Mouse (Mus musculus) embryonic facial prominence, embryonic 11.5 days (tissue): ENCODE measurements around the gene Tns3. TPM values are rescaled to one million over a fixed set of nuclear protein-coding genes. Genes with fewer than 3 reads are reported as not detected.

Experiments
- ATAC-seq: fragments of 200-750 bp; cut with Nextera tagmentation; replicated peaks from 2 replicates; pipeline ENCODE4 v1.8.0; 2017; ENCODE audit warnings: low read depth; ENCODE audit not compliant: insufficient number of reproducible peaks, low FRiP score, low TSS enrichment
- DNase-seq: peaks from one replicate; pipeline ENCODE4 v3.0.0-alpha.2; 2015; ENCODE audit warnings: low spot score
- H3K27ac ChIP-seq: fragments of 300-500 bp; sonication (generic); replicated peaks from 2 replicates; pipeline ENCODE4 v1.5.1; 2014; ENCODE audit warnings: mild to moderate bottlenecking, low read depth, low read length, control low read depth
- H3K27me3 ChIP-seq: fragments of 300-500 bp; sonication (generic); 2 replicates; pipeline ENCODE4 v1.6.1; 2014; ENCODE audit warnings: mild to moderate bottlenecking, low read length, moderate library complexity, mixed read lengths; ENCODE audit not compliant: control insufficient read depth, insufficient read depth
- H3K36me3 ChIP-seq: fragments of 300-500 bp; sonication (generic); replicated peaks from 2 replicates; pipeline ENCODE4 v1.6.1; 2014; ENCODE audit warnings: low read depth, mild to moderate bottlenecking, low read length, moderate library complexity, mixed read lengths; ENCODE audit not compliant: control insufficient read depth, insufficient read depth
- H3K4me1 ChIP-seq: fragments of 300-500 bp; sonication (generic); 2 replicates; pipeline ENCODE4 v1.6.1; 2014; ENCODE audit warnings: low read length, mixed read lengths; ENCODE audit not compliant: control insufficient read depth, insufficient read depth
- H3K4me2 ChIP-seq: fragments of 300-500 bp; sonication (generic); 2 replicates; pipeline ENCODE4 v1.6.1; 2014; ENCODE audit warnings: low read depth, mild to moderate bottlenecking, control low read depth, low read length, moderate library complexity
- H3K4me3 ChIP-seq: fragments of 300-500 bp; sonication (generic); 2 replicates; pipeline ENCODE4 v1.5.1; 2014; ENCODE audit warnings: low read depth, low read length, control low read depth
- H3K9ac ChIP-seq: fragments of 300-500 bp; sonication (generic); replicated peaks from 2 replicates; pipeline ENCODE4 v1.6.1; 2014; ENCODE audit warnings: mild to moderate bottlenecking, control low read depth, low read length
- H3K9me3 ChIP-seq: fragments of 300-500 bp; sonication (generic); replicated peaks from 2 replicates; pipeline ENCODE4 v1.6.1; 2016; ENCODE audit warnings: mild to moderate bottlenecking, low read length, inconsistent platforms, mixed read lengths; ENCODE audit not compliant: control insufficient read depth
- WGBS: fragments of 180-500 bp; shearing (Covaris S2); extraction: QIAGEN DNeasy Blood & Tissue Kit; methylation state at CpG from one replicate; pipeline ENCODE4 v1.1.7; 2014; 5-methylcytosine and 5-hydroxymethylcytosine counted together
- polyA plus RNA-seq: library from polyadenylated mRNA; unstranded; fragments of >200 nt; fragmentation: Nextera tagmentation; extraction: Ambion mirVana; gene quantifications from 2 replicates; pipeline ENCODE4 v1.2.1, GENCODE M21; 2014

Gene Tns3
- polyA plus RNA-seq, 1 experiment from 2014 or later: 14.9 TPM

GRCm38 (mm10) chr11:8481962-8482361 is 182.4 kb downstream of the Tns3 start:
- WGBS: 69% methylated on average over 5 of the region's 5 CpGs
- Histone ChIP-seq H3K9me3 (no peaks in the 10 kb centered on the region), H3K4me3 (no peak overlapping the region), H3K4me2 (no peak overlapping the region), H3K4me1 (no peaks in the 10 kb centered on the region), H3K27me3 (no peaks in the 10 kb centered on the region), H3K36me3 (no peaks in the 10 kb centered on the region; the same call in none of the 2 replicates), H3K27ac (no peak overlapping the region), H3K9ac (no peak overlapping the region)
- ATAC-seq (no peak), DNase-seq (no peak)

GRCm38 (mm10) chr11:8481529-8481928 is 182.8 kb downstream of the Tns3 start:
- WGBS: 92% methylated on average over 6 of the region's 6 CpGs
- Histone ChIP-seq H3K27me3 (no peaks in the 10 kb centered on the region), H3K4me2 (no peak overlapping the region), H3K9me3 (no peaks in the 10 kb centered on the region), H3K27ac (no peak overlapping the region), H3K9ac (no peak overlapping the region), H3K4me1 (no peaks in the 10 kb centered on the region), H3K36me3 (no peaks in the 10 kb centered on the region; the same call in none of the 2 replicates), H3K4me3 (no peak overlapping the region)
- ATAC-seq: no peak
- no peak for DNase-seq

- Histone ChIP-seq H3K4me3 (no peak overlapping the region), H3K36me3 (no peaks in the 10 kb centered on the region; the same call in none of the 2 replicates), H3K27me3 (no peaks in the 10 kb centered on the region), H3K9ac (no peak overlapping the region), H3K4me1 (no peaks in the 10 kb centered on the region), H3K9me3 (no peaks in the 10 kb centered on the region), H3K4me2 (no peak overlapping the region), H3K27ac (no peak overlapping the region)
- 96% methylated on average over 2 of the region's 2 CpGs for WGBS
- ATAC-seq (no peak), DNase-seq (no peak)
These were observed 184.5 kb downstream of the Tns3 start for GRCm38 (mm10) chr11:8479858-8480257.

GRCm38 (mm10) chr11:8479313-8479712 is 185.0 kb downstream of the Tns3 start:
- Histone ChIP-seq H3K9ac (no peak overlapping the region), H3K36me3 (no peaks in the 10 kb centered on the region; the same call in none of the 2 replicates), H3K27ac (no peak overlapping the region), H3K4me2 (no peak overlapping the region), H3K27me3 (no peaks in the 10 kb centered on the region), H3K9me3 (no peaks in the 10 kb centered on the region), H3K4me1 (no peaks in the 10 kb centered on the region), H3K4me3 (no peak overlapping the region)
- ATAC-seq (no peak), DNase-seq (no peak)
- 93% methylated on average over 7 of the region's 7 CpGs for WGBS

GRCm38 (mm10) chr11:8473616-8474015 is 190.7 kb downstream of the Tns3 start:
- 89% methylated on average over 5 of the region's 5 CpGs for WGBS
- H3K4me2 ChIP-seq: no peak overlapping the region
- H3K4me1 ChIP-seq: no peaks in the 10 kb centered on the region; the same call in 1 of the 2 replicates
- no peaks in the 10 kb centered on the region for H3K9me3 ChIP-seq
- H3K27me3 ChIP-seq: no peaks in the 10 kb centered on the region
- DNase-seq: no peak
- H3K36me3 ChIP-seq: no peaks in the 10 kb centered on the region; the same call in 1 of the 2 replicates
- no peak overlapping the region for H3K9ac ChIP-seq
- ATAC-seq: no peak
- H3K27ac ChIP-seq: no peak overlapping the region
- no peak overlapping the region for H3K4me3 ChIP-seq

- peaks cover 9% of the 10 kb centered on the region for H3K4me1 ChIP-seq
- no peak for ATAC-seq
- no peaks in the 10 kb centered on the region for H3K36me3 ChIP-seq
- no peak overlapping the region for H3K9ac ChIP-seq
- H3K27ac ChIP-seq: no peak overlapping the region
- H3K4me3 ChIP-seq: no peak overlapping the region
- no peak overlapping the region for H3K4me2 ChIP-seq
- no peak for DNase-seq
- H3K27me3 ChIP-seq: no peaks in the 10 kb centered on the region
- 89% methylated on average over 12 of the region's 12 CpGs for WGBS
- no peaks in the 10 kb centered on the region for H3K9me3 ChIP-seq
These were observed 191.9 kb downstream of the Tns3 start for GRCm38 (mm10) chr11:8472439-8472838.

GRCm38 (mm10) chr11:8471535-8471934 is 192.8 kb downstream of the Tns3 start:
- no peak overlapping the region for H3K27ac ChIP-seq
- WGBS: 92% methylated on average over 3 of the region's 3 CpGs
- ATAC-seq: no peak
- no peaks in the 10 kb centered on the region for H3K36me3 ChIP-seq
- no peak overlapping the region for H3K4me2 ChIP-seq
- no peak overlapping the region for H3K4me3 ChIP-seq
- peaks cover 10% of the 10 kb centered on the region for H3K4me1 ChIP-seq
- no peaks in the 10 kb centered on the region for H3K9me3 ChIP-seq
- no peaks in the 10 kb centered on the region for H3K27me3 ChIP-seq
- no peak for DNase-seq
- H3K9ac ChIP-seq: no peak overlapping the region

GRCm38 (mm10) chr11:8469537-8469936 is 194.8 kb downstream of the Tns3 start:
- H3K27ac ChIP-seq: no peak overlapping the region

More at GRCm38 (mm10) chr11:8469537-8469936, 194.8 kb downstream of the Tns3 start:
- peaks cover 10% of the 10 kb centered on the region for H3K4me1 ChIP-seq
- no peaks in the 10 kb centered on the region for H3K9me3 ChIP-seq
- H3K36me3 ChIP-seq: no peaks in the 10 kb centered on the region
- ATAC-seq (no peak), DNase-seq (no peak)
- 65% methylated on average over 9 of the region's 9 CpGs for WGBS
- no peak overlapping the region for H3K9ac ChIP-seq
- no peak overlapping the region for H3K4me3 ChIP-seq
- H3K4me2 ChIP-seq: no peak overlapping the region
- no peaks in the 10 kb centered on the region for H3K27me3 ChIP-seq
